Mouse (Mus musculus) liver, embryonic 18 days (tissue): ENCODE data around the gene Spta1. TPM values are rescaled to one million over a fixed set of nuclear protein-coding genes. Genes with fewer than 3 reads are reported as not detected.

Experiments
- polyA plus RNA-seq: library from polyadenylated mRNA; depleted of rRNA; stranded (reverse); fragments of >200 nt; gene quantifications from 2 replicates; pipeline ENCODE4 v1.2.3, GENCODE M21; 2012; rRNA removed

Gene Spta1
- polyA plus RNA-seq = 14.8 and 15.7 TPM in 2 replicates

DNA sequence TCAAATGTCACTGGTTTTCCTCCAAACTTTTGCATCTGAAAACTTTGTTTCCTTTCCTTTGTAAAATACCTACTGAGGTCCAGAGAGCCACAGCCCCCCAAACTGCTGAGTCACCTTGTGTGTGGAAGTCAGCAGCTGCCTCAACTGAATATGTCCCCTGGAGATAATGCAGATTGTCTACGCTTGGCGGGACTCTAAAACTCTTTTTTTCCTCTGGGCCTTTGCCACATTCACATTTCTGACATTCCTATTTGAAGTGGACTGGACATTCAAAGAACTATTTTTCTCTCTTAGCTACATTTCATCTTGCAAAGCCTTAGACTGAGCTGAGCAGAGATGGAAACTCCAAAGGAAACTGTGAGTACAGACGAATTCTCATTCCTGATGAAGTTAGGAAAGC lies at the start of gene Spta1:
Gene Spta1 (plus strand): TSS at position 172 of the 400 bp plus-strand sequence.

DNA sequence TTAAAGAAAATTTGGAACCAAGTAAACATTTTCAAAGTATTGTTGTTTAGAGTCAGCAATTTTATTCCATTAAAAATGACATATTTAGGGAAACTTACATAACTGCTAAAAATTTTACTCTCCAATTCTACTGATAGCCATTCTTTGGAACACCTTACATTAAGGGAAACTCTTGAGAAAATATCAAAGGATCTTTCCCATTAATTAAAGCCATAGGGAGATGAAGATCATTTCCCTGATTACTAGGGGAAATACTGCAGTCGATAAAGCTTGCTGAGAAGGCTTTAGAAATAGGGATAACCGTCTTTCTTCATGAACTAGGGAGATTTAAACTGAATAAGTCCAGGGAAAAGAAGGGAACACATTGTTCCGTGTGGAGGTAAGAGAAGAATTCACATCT lies 41.4 kb upstream of the Spta1 start, which contains the start of gene Olfr424:
Gene Olfr424 (plus strand): TSS at position 301 of the 400 bp plus-strand sequence.

DNA sequence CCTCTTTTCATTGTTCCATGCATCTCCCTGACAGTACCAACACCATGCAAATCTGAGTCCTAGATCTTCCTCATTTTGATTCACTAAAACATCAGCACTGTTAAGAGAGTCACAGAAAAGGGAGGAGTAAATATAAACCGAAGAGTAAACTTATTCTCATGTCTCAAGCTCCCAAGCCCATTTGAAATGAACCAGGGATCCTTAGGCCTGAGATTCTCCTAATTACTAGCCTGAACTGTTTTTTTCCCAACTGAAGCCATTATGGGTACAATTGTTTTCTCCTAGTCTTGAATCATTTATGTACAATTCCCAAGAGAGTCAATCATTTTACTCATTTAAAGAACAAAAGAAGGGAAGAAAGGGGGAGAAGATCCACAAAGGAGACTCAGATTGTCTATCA lies 17.2 kb upstream of the Spta1 start, which contains the start of gene Olfr420:
Gene Olfr420 (plus strand): TSS at position 301 of the 400 bp plus-strand sequence.

DNA sequence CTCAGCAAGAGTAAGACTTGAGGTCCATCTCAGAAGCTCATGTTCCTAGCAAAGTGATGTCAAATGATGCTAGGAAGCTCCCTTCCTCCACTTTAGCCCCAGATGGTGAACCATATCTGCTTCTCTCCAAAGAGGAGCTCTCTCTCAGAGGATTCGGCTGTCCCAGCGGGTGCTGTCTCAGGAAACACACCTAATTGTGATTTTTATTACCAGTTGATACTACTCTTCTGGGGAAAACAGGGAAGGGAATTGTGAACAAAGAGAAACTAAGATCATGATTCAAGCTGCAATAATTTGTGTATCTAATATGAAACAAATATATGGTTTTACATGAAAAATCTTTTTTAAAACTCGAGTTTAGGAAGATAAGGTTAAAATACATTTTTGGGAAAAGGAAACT lies 79.4 kb downstream of the Spta1 start, which contains the start of gene Olfr419:
Gene Olfr419 (minus strand): TSS at position 101 of the 400 bp plus-strand sequence.

Other genes with a start within 250 kb of the Spta1 start
- gene Mndal, start 230.3 kb upstream of the Spta1 start, polyA plus RNA-seq = 11.5 and 13.0 TPM in 2 replicates
- 6.8 and 8.2 TPM in 2 replicates for gene Ifi203, start 230.1 kb upstream of the Spta1 start, polyA plus RNA-seq
- not detected in 2 replicates for gene Ifi202b, start 190.0 kb upstream of the Spta1 start, polyA plus RNA-seq
- 1.5 and 2.3 TPM in 2 replicates for gene Ifi205, start 141.0 kb upstream of the Spta1 start, polyA plus RNA-seq
- 0.18 and 0.19 TPM in 2 replicates for gene Olfr433, start 132.1 kb upstream of the Spta1 start, polyA plus RNA-seq
- gene Olfr432, start 123.6 kb upstream of the Spta1 start, polyA plus RNA-seq = 0.01 TPM in 2 replicates
- gene Olfr430, start 106.2 kb upstream of the Spta1 start, polyA plus RNA-seq = not detected in 2 replicates
- not detected in 2 replicates for gene Olfr429, start 88.4 kb upstream of the Spta1 start, polyA plus RNA-seq
- gene Olfr427, start 75.9 kb upstream of the Spta1 start, polyA plus RNA-seq = not detected in 2 replicates
- gene Olfr231, start 51.6 kb upstream of the Spta1 start, polyA plus RNA-seq = 0.02 TPM in 1 of 2 replicates, not detected in the other
- not detected in 2 replicates for gene Olfr424, start 41.3 kb upstream of the Spta1 start, polyA plus RNA-seq
- gene Olfr420, start 17.1 kb upstream of the Spta1 start, polyA plus RNA-seq = not detected in 2 replicates
- not detected in 2 replicates for gene Olfr419, start 79.3 kb downstream of the Spta1 start, polyA plus RNA-seq
- not detected in 2 replicates for gene Mptx1, start 157.7 kb downstream of the Spta1 start, polyA plus RNA-seq
- not detected in 2 replicates for gene Olfr417, start 192.3 kb downstream of the Spta1 start, polyA plus RNA-seq
- 0.05 TPM in 1 of 2 replicates, not detected in the other for gene Olfr248, start 218.3 kb downstream of the Spta1 start, polyA plus RNA-seq